Mouse (Mus musculus): ENCODE measurements around the gene Bsdc1. TPM values are rescaled to one million over a fixed set of nuclear protein-coding genes. Genes with fewer than 3 reads are reported as not detected.

Bsdc1 gene
- polyA plus RNA-seq, 1 experiment from 2014 or later: 30.3 TPM

- WGBS: 4% methylated on average over 70 of the region's 70 CpGs
- Histone ChIP-seq H3K4me1 (peaks cover 23% of the 10 kb centered on the region), H3K9ac (peak within 1 kb of the TSS; percentile 55), H3K4me3 (peak within 1 kb of the TSS; percentile 40), H3K9me3 (no peaks in the 10 kb centered on the region), H3K27ac (no peak within 1 kb of the TSS), H3K4me2 (replicated peaks) (peak within 1 kb of the TSS; percentile 72), H3K36me3 (peaks cover 33% of the 10 kb centered on the region), H3K27me3 (peaks cover 39% of the 10 kb centered on the region)
- ATAC-seq (ENCODE audit: low FRiP score, low read depth): peak; percentile 51
These were observed 29.8 kb downstream of the Bsdc1 start, which contains the start of the genes Tssk3 and Fam229a for GRCm38 (mm10) chr4:129490972-129491880. Gene Tssk3 (minus strand): TSS chr4:129491022. Gene Fam229a (plus strand): TSS chr4:129491190.

GRCm38 (mm10) chr4:129494681-129495080, 33.3 kb downstream of the Bsdc1 start:
- WGBS: 74% methylated on average over 7 of the region's 7 CpGs
- ATAC-seq (ENCODE audit: low FRiP score, low read depth): no peak

GRCm38 (mm10) chr4:129495672-129496562, 34.5 kb downstream of the Bsdc1 start:
- peak overlapping the region; percentile 4; the same call in 1 of the 2 replicates for H3K4me3 ChIP-seq
- no peak for ATAC-seq (ENCODE audit: low FRiP score, low read depth)
- peak overlapping the region; percentile 25 for H3K4me2 ChIP-seq (replicated peaks)
- peak overlapping the region; percentile 54 for H3K9ac ChIP-seq
- peaks cover 21% of the 10 kb centered on the region for H3K27me3 ChIP-seq
- H3K36me3 ChIP-seq: no peaks in the 10 kb centered on the region
- H3K4me1 ChIP-seq: peaks cover 38% of the 10 kb centered on the region
- no peak overlapping the region for H3K27ac ChIP-seq
- WGBS: 33% methylated on average over 16 of the region's 16 CpGs
- H3K9me3 ChIP-seq: no peaks in the 10 kb centered on the region

More at GRCm38 (mm10) chr4:129494681-129495080, 33.3 kb downstream of the Bsdc1 start:
- peaks cover 34% of the 10 kb centered on the region for H3K27me3 ChIP-seq
- no peak overlapping the region for H3K4me3 ChIP-seq
- peaks cover 31% of the 10 kb centered on the region for H3K4me1 ChIP-seq
- H3K9me3 ChIP-seq: no peaks in the 10 kb centered on the region
- no peak overlapping the region for H3K9ac ChIP-seq
- H3K4me2 ChIP-seq (replicated peaks): no peak overlapping the region
- H3K36me3 ChIP-seq: peaks cover 1% of the 10 kb centered on the region; the same call in 1 of the 2 replicates
- no peak overlapping the region for H3K27ac ChIP-seq

GRCm38 (mm10) chr4:129496631-129497030, 35.2 kb downstream of the Bsdc1 start:
- no peaks in the 10 kb centered on the region for H3K9me3 ChIP-seq
- 0 out of 2 replicates have a peak overlapping the region, but pooled peaks have one; percentile 6 for H3K27ac ChIP-seq
- peak overlapping the region; percentile 54 for H3K9ac ChIP-seq
- H3K4me2 ChIP-seq (replicated peaks): peak overlapping the region; percentile 25
- H3K4me3 ChIP-seq: peak overlapping the region; percentile 4; the same call in 1 of the 2 replicates
- 33% methylated on average over 6 of the region's 6 CpGs for WGBS
- H3K36me3 ChIP-seq: no peaks in the 10 kb centered on the region
- ATAC-seq (ENCODE audit: low FRiP score, low read depth): no peak
- H3K4me1 ChIP-seq: peaks cover 31% of the 10 kb centered on the region
- H3K27me3 ChIP-seq: peaks cover 14% of the 10 kb centered on the region

GRCm38 (mm10) chr4:129498941-129499340, 37.6 kb downstream of the Bsdc1 start:
- no peak for ATAC-seq (ENCODE audit: low FRiP score, low read depth)
- Histone ChIP-seq H3K9me3 (no peaks in the 10 kb centered on the region), H3K36me3 (no peaks in the 10 kb centered on the region), H3K9ac (no peak overlapping the region), H3K4me1 (peaks cover 27% of the 10 kb centered on the region), H3K4me3 (no peak overlapping the region), H3K4me2 (replicated peaks) (no peak overlapping the region), H3K27me3 (no peaks in the 10 kb centered on the region), H3K27ac (no peak overlapping the region)
- 80% methylated on average over 3 of the region's 3 CpGs for WGBS

GRCm38 (mm10) chr4:129500017-129500416, 38.6 kb downstream of the Bsdc1 start:
- Histone ChIP-seq H3K9ac (no peak overlapping the region; the same call in 1 of the 2 replicates), H3K27me3 (no peaks in the 10 kb centered on the region), H3K27ac (peak overlapping the region; percentile 89; the same call in 1 of the 2 replicates), H3K4me3 (peak overlapping the region; percentile 59; the same call in 1 of the 2 replicates), H3K4me2 (replicated peaks) (peak overlapping the region; percentile 73), H3K9me3 (no peaks in the 10 kb centered on the region), H3K4me1 (peaks cover 27% of the 10 kb centered on the region), H3K36me3 (no peaks in the 10 kb centered on the region)
- WGBS: 80% methylated on average over 8 of the region's 8 CpGs
- no peak for ATAC-seq (ENCODE audit: low FRiP score, low read depth)

- Histone ChIP-seq H3K4me2 (replicated peaks) (peak overlapping the region; percentile 73), H3K9me3 (no peaks in the 10 kb centered on the region), H3K27ac (peak overlapping the region; percentile 89), H3K4me3 (peak overlapping the region; percentile 59), H3K27me3 (no peaks in the 10 kb centered on the region), H3K9ac (peak overlapping the region; percentile 69), H3K4me1 (peaks cover 19% of the 10 kb centered on the region), H3K36me3 (no peaks in the 10 kb centered on the region)
- peak; percentile 90 for ATAC-seq (ENCODE audit: low FRiP score, low read depth)
- WGBS: 1% methylated on average over 46 of the region's 49 CpGs
These were observed 39.5 kb downstream of the Bsdc1 start for GRCm38 (mm10) chr4:129500607-129501566.

- H3K4me1 ChIP-seq: peaks cover 8% of the 10 kb centered on the region; the same call in 1 of the 2 replicates
- H3K9me3 ChIP-seq: no peaks in the 10 kb centered on the region
- no peak overlapping the region; the same call in 1 of the 2 replicates for H3K27ac ChIP-seq
- WGBS: 71% methylated on average over 9 of the region's 9 CpGs
- no peaks in the 10 kb centered on the region for H3K36me3 ChIP-seq
- H3K4me2 ChIP-seq (replicated peaks): no peak overlapping the region
- ATAC-seq (ENCODE audit: low FRiP score, low read depth): no peak
- no peak overlapping the region for H3K4me3 ChIP-seq
- H3K27me3 ChIP-seq: no peaks in the 10 kb centered on the region
- no peak overlapping the region for H3K9ac ChIP-seq
These were observed 41.0 kb downstream of the Bsdc1 start for GRCm38 (mm10) chr4:129502327-129502888.

- Histone ChIP-seq H3K4me1 (peaks cover 8% of the 10 kb centered on the region; the same call in 1 of the 2 replicates), H3K9ac (no peak overlapping the region), H3K27me3 (no peaks in the 10 kb centered on the region), H3K27ac (no peak overlapping the region), H3K36me3 (no peaks in the 10 kb centered on the region), H3K4me3 (no peak overlapping the region), H3K4me2 (replicated peaks) (no peak overlapping the region), H3K9me3 (no peaks in the 10 kb centered on the region)
- WGBS: 73% methylated on average over 11 of the region's 11 CpGs
- ATAC-seq (ENCODE audit: low FRiP score, low read depth): no peak
These were observed 41.6 kb downstream of the Bsdc1 start for GRCm38 (mm10) chr4:129502901-129503444.

GRCm38 (mm10) chr4:129505511-129505910, 44.1 kb downstream of the Bsdc1 start:
- Histone ChIP-seq H3K27me3 (no peaks in the 10 kb centered on the region), H3K4me3 (no peak overlapping the region), H3K9ac (no peak overlapping the region), H3K9me3 (no peaks in the 10 kb centered on the region), H3K4me1 (no peaks in the 10 kb centered on the region), H3K27ac (no peak overlapping the region), H3K4me2 (replicated peaks) (no peak overlapping the region), H3K36me3 (no peaks in the 10 kb centered on the region)
- ATAC-seq (ENCODE audit: low FRiP score, low read depth): no peak
- WGBS: 84% methylated on average over 3 of the region's 3 CpGs
